10 mouse cellular contexts compared by ENCODE assay signal in genomic region chr8:118162171-118162570, GRCm38 (mm10).
DNase-seq lines count a peak whose midpoint lies in the region; ATAC-seq lines count a peak whose summit lies in the region.
"Had no signal": no experiment of that assay in that cellular context is flagged by ENCODE, and none has a peak within 500 bp of the region (broad histone marks: within the 10 kb centered on the region; RNA-seq: fewer than 3 reads in every experiment).

No protein-coding gene starts in this region.

- peak overlapping the region; percentile 39 for H3K4me2 ChIP-seq in heart, embryonic 16.5 days (ENCODE audit: low read depth, low read length)
- H3K4me2 ChIP-seq: stomach, embryonic 15.5 days had no signal

- H3K9me3 ChIP-seq in heart, embryonic 16.5 days (replicated peaks; ENCODE audit: control insufficient read depth, low read length): no peaks in the 10 kb centered on the region
- H3K9me3 ChIP-seq: stomach, embryonic 15.5 days had no signal

- H3K4me1 ChIP-seq in heart, embryonic 16.5 days (ENCODE audit: control insufficient read depth, insufficient read depth, low read length): peaks cover 9% of the 10 kb centered on the region
- H3K4me1 ChIP-seq: stomach, embryonic 15.5 days had no signal

- WGBS in heart, embryonic 16.5 days: 28% methylated on average over 10 of the region's 10 CpGs

- no peak overlapping the region for H3K9ac ChIP-seq in heart, embryonic 16.5 days (ENCODE audit: low read length)
- H3K9ac ChIP-seq: stomach, embryonic 15.5 days had no signal

- no peaks in the 10 kb centered on the region for H3K36me3 ChIP-seq in heart, embryonic 16.5 days (ENCODE audit: control insufficient read depth, insufficient read depth)
- H3K36me3 ChIP-seq: stomach, embryonic 15.5 days had no signal

- H3K27me3 ChIP-seq in heart, embryonic 16.5 days (ENCODE audit: control insufficient read depth, insufficient read depth, low read length): no peaks in the 10 kb centered on the region
- H3K27me3 ChIP-seq: stomach, embryonic 15.5 days had no signal

- intact Hi-C loops in left cerebral cortex, postnatal 14 days (cut with DNase I): no loop called here

- ATAC-seq in heart, embryonic 16.5 days (replicated peaks; ENCODE audit: extremely low read depth, insufficient read depth, low FRiP score): peak; percentile 67
- no peak for ATAC-seq in inflammation-experienced regulatory T-cells, adult 6 months

- DNase-seq in heart, adult 11 months: no peak
- peak; percentile 73 for DNase-seq in brain, adult 2 months (ENCODE audit: low read depth, low spot score)
- peak; percentile 45 to 48 for DNase-seq in frontal cortex, postnatal 10 days (ENCODE audit: low spot score in 2 of 2)
- peak; percentile 53 to 69 for DNase-seq in left cerebral cortex, postnatal 14 days (ENCODE audit: low spot score in 2 of 2)
- no peak for DNase-seq in lung, postnatal 36 days
- DNase-seq in thymus, postnatal 4 days: no peak
- DNase-seq: adrenal gland, postnatal 10 days had no signal

- no peak overlapping the region for H3K4me3 ChIP-seq in heart, embryonic 16.5 days (ENCODE audit: low read length)
- H3K4me3 ChIP-seq: stomach, embryonic 15.5 days had no signal

- no peak overlapping the region for H3K27ac ChIP-seq in heart, embryonic 16.5 days (ENCODE audit: low read length)
- H3K27ac ChIP-seq: stomach, embryonic 15.5 days had no signal

Comparison
In these comparisons a context has a peak if more than half of its experiments do, and no peak if none do; other contexts are left out.
1. DNase-seq: peak in brain, adult 2 months (single experiment), frontal cortex, postnatal 10 days (2 of 2) and left cerebral cortex, postnatal 14 days (2 of 2); none in heart, adult 11 months (single experiment), lung, postnatal 36 days (single experiment) and thymus, postnatal 4 days (single experiment).